Mouse (Mus musculus) limb, embryonic 10.5 days (tissue): ENCODE data around the gene Ap1ar. TPM values are rescaled to one million over a fixed set of nuclear protein-coding genes. Genes with fewer than 3 reads are reported as not detected.

ENCODE experiments used
- DNase-seq: peaks from one replicate; pipeline ENCODE4 v3.0.0-alpha.2; 2017; ENCODE audit warnings: low spot score
- H3K27ac ChIP-seq: fragments of 300-500 bp; sonication (generic); 2 replicates; pipeline ENCODE4 v1.5.1; 2016; ENCODE audit warnings: mild to moderate bottlenecking
- H3K27me3 ChIP-seq: fragments of 300-500 bp; sonication (generic); 2 replicates; pipeline ENCODE4 v1.6.1; 2016; ENCODE audit warnings: low read depth, mild to moderate bottlenecking; ENCODE audit not compliant: poor library complexity, severe bottlenecking
- H3K36me3 ChIP-seq: fragments of 300-500 bp; sonication (generic); 2 replicates; pipeline ENCODE4 v1.6.1; 2016; ENCODE audit warnings: mild to moderate bottlenecking, moderate library complexity
- H3K4me1 ChIP-seq: fragments of 300-500 bp; sonication (generic); 2 replicates; pipeline ENCODE4 v1.6.1; 2016
- H3K4me3 ChIP-seq: fragments of 300-500 bp; sonication (generic); 2 replicates; pipeline ENCODE4 v1.5.1; 2016; ENCODE audit warnings: mild to moderate bottlenecking, moderate library complexity
- H3K9me3 ChIP-seq: fragments of 300-500 bp; sonication (generic); replicated peaks from 2 replicates; pipeline ENCODE4 v1.6.1; 2016; ENCODE audit warnings: mild to moderate bottlenecking
- WGBS: fragments of 180-500 bp; shearing (Covaris S2); methylation state at CpG from one replicate; pipeline ENCODE4 v1.1.7; 2016; 5-methylcytosine and 5-hydroxymethylcytosine counted together
- polyA plus RNA-seq: library from polyadenylated mRNA; unstranded; fragments of >200 nt; fragmentation: Nextera tagmentation; extraction: Ambion mirVana; gene quantifications from 2 replicates; pipeline ENCODE4 v1.2.1, GENCODE M21; 2016

The Ap1ar gene
- polyA plus RNA-seq, 1 experiment from 2014 or later, result 67.6 TPM

GRCm38 (mm10) chr3:127805071-127805470, 32.3 kb downstream of the Ap1ar start:
- Histone ChIP-seq H3K4me3 (no peak overlapping the region), H3K4me1 (peaks cover 3% of the 10 kb centered on the region; the same call in 1 of the 2 replicates), H3K27ac (no peak overlapping the region), H3K9me3 (no peaks in the 10 kb centered on the region), H3K27me3 (no peaks in the 10 kb centered on the region), H3K36me3 (peaks cover 43% of the 10 kb centered on the region)
- no peak for DNase-seq
- WGBS, result 94% methylated on average over 12 of the region's 12 CpGs

- H3K36me3 ChIP-seq, result peaks cover 38% of the 10 kb centered on the region
- no peak overlapping the region for H3K27ac ChIP-seq
- no peaks in the 10 kb centered on the region for H3K9me3 ChIP-seq
- peaks cover 3% of the 10 kb centered on the region; the same call in 1 of the 2 replicates for H3K4me1 ChIP-seq
- WGBS, result 91% methylated on average over 4 of the region's 4 CpGs
- H3K4me3 ChIP-seq, result no peak overlapping the region
- DNase-seq, result no peak
- no peaks in the 10 kb centered on the region for H3K27me3 ChIP-seq
Measured at GRCm38 (mm10) chr3:127804439-127804838, 32.9 kb downstream of the Ap1ar start.

- DNase-seq, result no peak
- Histone ChIP-seq H3K27ac (no peak overlapping the region), H3K4me3 (no peak overlapping the region), H3K27me3 (no peaks in the 10 kb centered on the region), H3K36me3 (peaks cover 22% of the 10 kb centered on the region), H3K9me3 (no peaks in the 10 kb centered on the region), H3K4me1 (peaks cover 3% of the 10 kb centered on the region; the same call in 1 of the 2 replicates)
- 49% methylated on average over 8 of the region's 8 CpGs for WGBS
Measured at GRCm38 (mm10) chr3:127802814-127803213, 34.5 kb downstream of the Ap1ar start.

GRCm38 (mm10) chr3:127801162-127801561, 36.2 kb downstream of the Ap1ar start:
- H3K27me3 ChIP-seq, result no peaks in the 10 kb centered on the region
- DNase-seq, result no peak
- H3K4me1 ChIP-seq, result no peaks in the 10 kb centered on the region
- H3K36me3 ChIP-seq, result peaks cover 9% of the 10 kb centered on the region
- 92% methylated on average over 8 of the region's 8 CpGs for whole genome bisulfite sequencing
- H3K9me3 ChIP-seq, result no peaks in the 10 kb centered on the region
- H3K4me3 ChIP-seq, result no peak overlapping the region
- no peak overlapping the region for H3K27ac ChIP-seq

GRCm38 (mm10) chr3:127796271-127796670, 41.1 kb downstream of the Ap1ar start:
- no peak overlapping the region for H3K4me3 ChIP-seq
- peaks cover 14% of the 10 kb centered on the region for H3K27me3 ChIP-seq
- no peaks in the 10 kb centered on the region for H3K36me3 ChIP-seq
- no peak overlapping the region for H3K27ac ChIP-seq
- peaks cover 2% of the 10 kb centered on the region for H3K4me1 ChIP-seq
- no peak for DNase-seq
- no peaks in the 10 kb centered on the region for H3K9me3 ChIP-seq
- WGBS, result 96% methylated on average over 7 of the region's 7 CpGs

- DNase-seq, result no peak
- Histone ChIP-seq H3K27me3 (peaks cover 19% of the 10 kb centered on the region), H3K27ac (no peak overlapping the region), H3K4me3 (no peak overlapping the region), H3K9me3 (no peaks in the 10 kb centered on the region), H3K4me1 (peaks cover 7% of the 10 kb centered on the region), H3K36me3 (no peaks in the 10 kb centered on the region)
- 91% methylated on average over 3 of the region's 3 CpGs for WGBS
Measured at GRCm38 (mm10) chr3:127795762-127796161, 41.6 kb downstream of the Ap1ar start.

- Histone ChIP-seq H3K4me3 (no peak overlapping the region), H3K9me3 (no peaks in the 10 kb centered on the region), H3K27me3 (peaks cover 47% of the 10 kb centered on the region), H3K36me3 (no peaks in the 10 kb centered on the region), H3K27ac (no peak overlapping the region), H3K4me1 (peaks cover 20% of the 10 kb centered on the region)
- WGBS, result 78% methylated on average over 7 of the region's 7 CpGs
- DNase-seq, result no peak
Measured at GRCm38 (mm10) chr3:127793022-127793421, 44.3 kb downstream of the Ap1ar start.

GRCm38 (mm10) chr3:127791595-127792561, 45.4 kb downstream of the Ap1ar start:
- H3K9me3 ChIP-seq, result no peaks in the 10 kb centered on the region
- no peaks in the 10 kb centered on the region for H3K36me3 ChIP-seq
- 60% methylated on average over 4 of the region's 4 CpGs for WGBS
- peaks cover 20% of the 10 kb centered on the region for H3K4me1 ChIP-seq
- peak overlapping the region; percentile 72 for H3K4me3 ChIP-seq
- no peak overlapping the region for H3K27ac ChIP-seq
- peaks cover 58% of the 10 kb centered on the region for H3K27me3 ChIP-seq
- no peak for DNase-seq

- Histone ChIP-seq H3K4me3 (peak overlapping the region; percentile 72), H3K36me3 (no peaks in the 10 kb centered on the region), H3K9me3 (no peaks in the 10 kb centered on the region), H3K4me1 (peaks cover 23% of the 10 kb centered on the region), H3K27ac (no peak overlapping the region; the same call in 1 of the 2 replicates), H3K27me3 (peaks cover 61% of the 10 kb centered on the region)
- WGBS, result 1% methylated on average over 15 of the region's 15 CpGs
- peak; percentile 44 for DNase-seq
Measured at GRCm38 (mm10) chr3:127791056-127791483, 46.3 kb downstream of the Ap1ar start.

GRCm38 (mm10) chr3:127790234-127791055, 46.9 kb downstream of the Ap1ar start:
- peak; percentile 75 for DNase-seq
- peaks cover 23% of the 10 kb centered on the region for H3K4me1 ChIP-seq
- no peaks in the 10 kb centered on the region for H3K36me3 ChIP-seq
- no peaks in the 10 kb centered on the region for H3K9me3 ChIP-seq
- peaks cover 61% of the 10 kb centered on the region for H3K27me3 ChIP-seq
- H3K4me3 ChIP-seq, result peak overlapping the region; percentile 72
- peak overlapping the region; percentile 79 for H3K27ac ChIP-seq
- WGBS, result under 1% methylated on average over 36 of the region's 36 CpGs

GRCm38 (mm10) chr3:127789500-127790191, 47.7 kb downstream of the Ap1ar start, which contains the start of gene Tifa:
Gene Tifa, plus strand, starts transcription at chr3:127789805.
- WGBS, result under 1% methylated on average over 44 of the region's 44 CpGs
- H3K27me3 ChIP-seq, result peaks cover 61% of the 10 kb centered on the region

GRCm38 (mm10) chr3:127788919-127789318, 48.4 kb downstream of the Ap1ar start:
- peaks cover 23% of the 10 kb centered on the region for H3K4me1 ChIP-seq
- no peaks in the 10 kb centered on the region for H3K9me3 ChIP-seq
- peak overlapping the region; percentile 72 for H3K4me3 ChIP-seq
- peaks cover 61% of the 10 kb centered on the region for H3K27me3 ChIP-seq
- no peak overlapping the region for H3K27ac ChIP-seq
- DNase-seq, result no peak
- WGBS, result 17% methylated on average over 8 of the region's 8 CpGs
- H3K36me3 ChIP-seq, result no peaks in the 10 kb centered on the region

More at GRCm38 (mm10) chr3:127789500-127790191, 47.7 kb downstream of the Ap1ar start, which contains the start of gene Tifa:
- DNase-seq, result peak; percentile 76
- H3K9me3 ChIP-seq, result no peaks in the 10 kb centered on the region
- peak within 1 kb of the TSS; percentile 72 for H3K4me3 ChIP-seq
- H3K36me3 ChIP-seq, result no peaks in the 10 kb centered on the region
- H3K4me1 ChIP-seq, result peaks cover 23% of the 10 kb centered on the region
- H3K27ac ChIP-seq, result peak within 1 kb of the TSS; percentile 79
